Mouse (Mus musculus) intestine, postnatal 0 days (tissue): ENCODE results near the gene Cyth1. TPM values are rescaled to one million over a fixed set of nuclear protein-coding genes. Genes with fewer than 3 reads are reported as not detected.
A peak's percentile ranks its signal among the peaks of the same experiment; 100 is the strongest.

Experiments used
- ATAC-seq: fragments of 200-750 bp; cut with Nextera tagmentation; 2 replicates; pipeline ENCODE4 v1.8.0; 2017; ENCODE audit warnings: mild to moderate bottlenecking, moderate TSS enrichment, moderate library complexity
- H3K27ac ChIP-seq: fragments of 300-500 bp; sonication (generic); 2 replicates; pipeline ENCODE4 v1.5.1; 2014; ENCODE audit warnings: mild to moderate bottlenecking, low read depth, low read length, moderate library complexity
- H3K27me3 ChIP-seq: fragments of 300-500 bp; sonication (generic); replicated peaks from 2 replicates; pipeline ENCODE4 v1.6.1; 2014; ENCODE audit warnings: low read length, mixed read lengths; ENCODE audit not compliant: control insufficient read depth, insufficient read depth
- H3K36me3 ChIP-seq: fragments of 300-500 bp; sonication (generic); 2 replicates; pipeline ENCODE4 v1.6.1; 2014; ENCODE audit warnings: mild to moderate bottlenecking, moderate library complexity; ENCODE audit not compliant: control insufficient read depth, insufficient read depth
- H3K4me1 ChIP-seq: fragments of 300-500 bp; sonication (generic); replicated peaks from 2 replicates; pipeline ENCODE4 v1.6.1; 2014; ENCODE audit warnings: antibody characterized with exemption, low read length, mixed read lengths; ENCODE audit not compliant: control insufficient read depth, insufficient read depth
- H3K4me2 ChIP-seq: fragments of 300-500 bp; sonication (generic); replicated peaks from 2 replicates; pipeline ENCODE4 v1.6.1; 2014; ENCODE audit warnings: low read depth, mild to moderate bottlenecking, moderate library complexity
- H3K4me3 ChIP-seq: fragments of 300-500 bp; sonication (generic); 2 replicates; pipeline ENCODE4 v1.5.1; 2014; ENCODE audit warnings: low read depth, low read length
- H3K9ac ChIP-seq: fragments of 300-500 bp; sonication (generic); 2 replicates; pipeline ENCODE4 v1.6.1; 2014; ENCODE audit warnings: mild to moderate bottlenecking, low read depth, low read length
- H3K9me3 ChIP-seq: fragments of 300-500 bp; sonication (generic); 2 replicates; pipeline ENCODE4 v1.6.1; 2016; ENCODE audit warnings: mixed run types; ENCODE audit not compliant: control insufficient read depth
- CTCF ChIP-seq: sonication (generic); IDR thresholded peaks from 2 replicates; pipeline ENCODE4 v1.5.1; 2016; ENCODE audit warnings: low read depth, mild to moderate bottlenecking, control low read depth, antibody characterized with exemption, moderate library complexity
- WGBS: fragments of 180-500 bp; shearing (Covaris S2); extraction: QIAGEN DNeasy Blood & Tissue Kit; methylation state at CpG from one replicate; pipeline ENCODE4 v1.1.7; 2014; 5-methylcytosine and 5-hydroxymethylcytosine counted together
- polyA plus RNA-seq: library from polyadenylated mRNA; unstranded; fragments of >200 nt; fragmentation: Nextera tagmentation; extraction: Ambion mirVana; gene quantifications from 2 replicates; pipeline ENCODE4 v1.2.1, GENCODE M21; 2015

Cyth1 gene
- polyA plus RNA-seq, 1 experiment from 2014 or later = 10.9 TPM

GRCm38 (mm10) chr11:118246724-118247123 is 1.7 kb downstream of the Cyth1 start:
- ATAC-seq = no peak
- H3K4me2 ChIP-seq = peak overlapping the region; percentile 94
- H3K36me3 ChIP-seq = no peaks in the 10 kb centered on the region
- peak overlapping the region; percentile 74 for H3K27ac ChIP-seq
- H3K4me3 ChIP-seq = peak overlapping the region; percentile 82
- 0 out of 2 replicates have a peak, but pooled peaks cover 4% of the 10 kb centered on the region for H3K4me1 ChIP-seq
- no peaks in the 10 kb centered on the region for H3K9me3 ChIP-seq
- 35% methylated on average over 5 of the region's 5 CpGs for WGBS
- TF ChIP-seq CTCF = no peak
- peak overlapping the region; percentile 93 for H3K9ac ChIP-seq
- no peaks in the 10 kb centered on the region for H3K27me3 ChIP-seq

GRCm38 (mm10) chr11:118245130-118245529 is 3.3 kb downstream of the Cyth1 start:
- H3K4me2 ChIP-seq = no peak overlapping the region
- H3K9me3 ChIP-seq = no peaks in the 10 kb centered on the region
- no peak for TF ChIP-seq CTCF
- H3K36me3 ChIP-seq = no peaks in the 10 kb centered on the region
- peaks cover 4% of the 10 kb centered on the region; the same call in 1 of the 2 replicates for H3K4me1 ChIP-seq
- ATAC-seq = no peak
- no peak overlapping the region for H3K9ac ChIP-seq
- no peaks in the 10 kb centered on the region for H3K27me3 ChIP-seq
- no peak overlapping the region for H3K4me3 ChIP-seq
- WGBS = 74% methylated on average over 2 of the region's 2 CpGs
- H3K27ac ChIP-seq = no peak overlapping the region; the same call in 1 of the 2 replicates

GRCm38 (mm10) chr11:118243627-118244261 is 4.6 kb downstream of the Cyth1 start:
- 83% methylated on average over 6 of the region's 6 CpGs for WGBS
- no peak overlapping the region for H3K9ac ChIP-seq
- no peak overlapping the region for H3K4me2 ChIP-seq
- no peaks in the 10 kb centered on the region for H3K27me3 ChIP-seq
- no peak for ATAC-seq
- H3K27ac ChIP-seq = no peak overlapping the region
- TF ChIP-seq CTCF = no peak
- H3K4me1 ChIP-seq = peaks cover 4% of the 10 kb centered on the region; the same call in 1 of the 2 replicates
- H3K36me3 ChIP-seq = no peaks in the 10 kb centered on the region
- no peak overlapping the region for H3K4me3 ChIP-seq
- H3K9me3 ChIP-seq = no peaks in the 10 kb centered on the region

- 71% methylated on average over 4 of the region's 4 CpGs for WGBS
- no peak for TF ChIP-seq CTCF
Observed at GRCm38 (mm10) chr11:118242506-118242905, 5.9 kb downstream of the Cyth1 start.

GRCm38 (mm10) chr11:118240388-118240787 is 8.0 kb downstream of the Cyth1 start:
- no peak overlapping the region for H3K4me3 ChIP-seq
- no peaks in the 10 kb centered on the region for H3K36me3 ChIP-seq
- no peak for TF ChIP-seq CTCF
- H3K27me3 ChIP-seq = no peaks in the 10 kb centered on the region
- no peak overlapping the region for H3K27ac ChIP-seq
- 57% methylated on average over 4 of the region's 4 CpGs for WGBS
- ATAC-seq = no peak
- H3K4me1 ChIP-seq = peaks cover 12% of the 10 kb centered on the region; the same call in 1 of the 2 replicates
- no peak overlapping the region; the same call in 1 of the 2 replicates for H3K9ac ChIP-seq
- H3K9me3 ChIP-seq = no peaks in the 10 kb centered on the region
- H3K4me2 ChIP-seq = no peak overlapping the region

More at GRCm38 (mm10) chr11:118242506-118242905, 5.9 kb downstream of the Cyth1 start:
- Histone ChIP-seq H3K4me3 (no peak overlapping the region), H3K36me3 (no peaks in the 10 kb centered on the region), H3K27me3 (no peaks in the 10 kb centered on the region), H3K27ac (no peak overlapping the region), H3K4me2 (no peak overlapping the region), H3K9ac (no peak overlapping the region), H3K9me3 (no peaks in the 10 kb centered on the region), H3K4me1 (peaks cover 4% of the 10 kb centered on the region; the same call in 1 of the 2 replicates)
- ATAC-seq = no peak

GRCm38 (mm10) chr11:118239281-118240198 is 8.9 kb downstream of the Cyth1 start:
- no peak overlapping the region for H3K4me2 ChIP-seq
- H3K27me3 ChIP-seq = no peaks in the 10 kb centered on the region
- no peak for TF ChIP-seq CTCF
- peaks cover 12% of the 10 kb centered on the region; the same call in 1 of the 2 replicates for H3K4me1 ChIP-seq
- ATAC-seq = no peak
- no peak overlapping the region for H3K9ac ChIP-seq
- H3K4me3 ChIP-seq = no peak overlapping the region
- no peak overlapping the region for H3K27ac ChIP-seq
- WGBS = 65% methylated on average over 14 of the region's 14 CpGs
- no peaks in the 10 kb centered on the region for H3K9me3 ChIP-seq
- H3K36me3 ChIP-seq = no peaks in the 10 kb centered on the region
